Mouse (Mus musculus) forebrain, embryonic 11.5 days (tissue): ENCODE measurements around the gene Snx32. TPM values are rescaled to one million over a fixed set of nuclear protein-coding genes. Genes with fewer than 3 reads are reported as not detected.

Experiments used
- ATAC-seq: fragments of 200-750 bp; cut with Nextera tagmentation; replicated peaks from 2 replicates; pipeline ENCODE4 v1.8.0; 2017; ENCODE audit warnings: moderate TSS enrichment; ENCODE audit not compliant: low FRiP score
- DNase-seq: peaks from one replicate; pipeline ENCODE4 v3.0.0-alpha.2; 2017; ENCODE audit warnings: low spot score
- H3K27ac ChIP-seq: fragments of 300-500 bp; sonication (generic); 2 replicates; pipeline ENCODE4 v1.5.1; 2014; ENCODE audit warnings: low read depth, low read length
- H3K27me3 ChIP-seq: fragments of 300-500 bp; sonication (generic); 2 replicates; pipeline ENCODE4 v1.6.1; 2014; ENCODE audit warnings: mild to moderate bottlenecking, low read length, mixed read lengths; ENCODE audit not compliant: control insufficient read depth, insufficient read depth
- H3K36me3 ChIP-seq: fragments of 300-500 bp; sonication (generic); 2 replicates; pipeline ENCODE4 v1.6.1; 2014; ENCODE audit warnings: mild to moderate bottlenecking, low read length, moderate library complexity, mixed read lengths; ENCODE audit not compliant: control insufficient read depth, insufficient read depth
- H3K4me1 ChIP-seq: fragments of 300-500 bp; sonication (generic); replicated peaks from 2 replicates; pipeline ENCODE4 v1.6.1; 2014; ENCODE audit warnings: low read length, mixed read lengths; ENCODE audit not compliant: control insufficient read depth, insufficient read depth
- H3K4me2 ChIP-seq: fragments of 300-500 bp; sonication (generic); 2 replicates; pipeline ENCODE4 v1.6.1; 2014; ENCODE audit warnings: low read depth, mild to moderate bottlenecking, low read length, moderate library complexity, mixed read lengths; ENCODE audit not compliant: severe bottlenecking
- H3K4me3 ChIP-seq: fragments of 300-500 bp; sonication (generic); 2 replicates; pipeline ENCODE4 v1.5.1; 2014; ENCODE audit warnings: low read depth, low read length
- H3K9ac ChIP-seq: fragments of 300-500 bp; sonication (generic); 2 replicates; pipeline ENCODE4 v1.6.1; 2014; ENCODE audit warnings: low read length
- H3K9me3 ChIP-seq: fragments of 300-500 bp; sonication (generic); 2 replicates; pipeline ENCODE4 v1.6.1; 2016; ENCODE audit warnings: low read length, mixed read lengths; ENCODE audit not compliant: control insufficient read depth
- WGBS: fragments of 180-500 bp; shearing (Covaris S2); extraction: QIAGEN DNeasy Blood & Tissue Kit; methylation state at CpG from one replicate; pipeline ENCODE4 v1.1.7; 2014; 5-methylcytosine and 5-hydroxymethylcytosine counted together
- polyA plus RNA-seq: library from polyadenylated mRNA; unstranded; fragments of >200 nt; fragmentation: Nextera tagmentation; extraction: Ambion mirVana; gene quantifications from 2 replicates; pipeline ENCODE4 v1.2.1, GENCODE M21; 2014

Gene Snx32
- 15.9 and 19.5 TPM in 2 replicates for polyA plus RNA-seq

GRCm38 (mm10) chr19:5510031-5511026, at the start of gene Snx32:
TSS of gene Snx32 (minus strand) at chr19:5510538.
- DNase-seq (peak; percentile 96), ATAC-seq (peak; percentile 99)
- H3K9me3 ChIP-seq, result no peaks in the 10 kb centered on the region; the same call in 1 of the 2 replicates
- peaks cover 6% of the 10 kb centered on the region for H3K4me1 ChIP-seq
- no peak within 1 kb of the TSS for H3K27ac ChIP-seq
- WGBS, result 3% methylated on average over 46 of the region's 47 CpGs
- peak within 1 kb of the TSS; percentile 68 for H3K9ac ChIP-seq
- no peaks in the 10 kb centered on the region for H3K27me3 ChIP-seq
- peak within 1 kb of the TSS; percentile 42 for H3K4me3 ChIP-seq
- H3K36me3 ChIP-seq, result no peaks in the 10 kb centered on the region
- peak within 1 kb of the TSS; percentile 71 for H3K4me2 ChIP-seq

DNA sequence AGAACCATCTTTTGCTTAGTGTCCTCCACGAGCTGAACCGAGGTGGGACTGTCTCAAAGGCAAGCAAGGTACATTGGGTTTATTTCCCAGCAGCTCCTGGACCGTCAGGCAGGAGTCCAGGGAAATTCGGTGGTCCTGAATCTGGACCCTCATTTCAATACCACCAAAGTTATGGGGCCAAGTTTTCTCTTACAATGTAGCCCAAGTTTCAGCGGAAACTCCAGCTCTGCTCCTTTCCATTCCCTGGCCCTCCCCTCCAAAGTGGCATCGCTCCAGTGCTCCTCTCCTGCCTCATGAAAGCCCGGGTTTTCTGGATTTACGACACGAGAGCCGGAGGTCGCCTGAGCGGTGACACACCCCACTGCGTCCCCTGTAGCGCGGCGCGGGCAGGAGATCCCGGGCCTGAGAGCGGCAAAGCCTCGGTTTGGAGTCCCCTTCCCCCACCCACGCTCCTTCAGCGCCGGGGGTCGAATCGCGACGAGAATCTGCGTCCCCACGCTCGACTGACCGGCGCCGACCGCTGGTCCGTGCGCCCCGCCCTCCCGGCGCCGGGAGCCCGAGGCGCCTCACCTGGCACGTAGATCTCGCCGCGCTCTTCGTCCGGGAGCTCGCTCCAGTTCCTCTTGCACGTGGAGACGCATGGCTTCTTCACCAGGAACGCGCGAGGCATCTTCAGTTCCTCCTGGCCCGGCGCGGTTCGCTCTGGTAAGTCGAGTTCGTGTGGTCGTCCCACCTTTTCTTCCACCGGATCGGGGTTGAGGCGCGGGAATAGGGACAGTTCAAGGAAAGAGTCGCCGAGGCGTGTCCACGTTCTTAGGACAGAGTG, 49.5 kb upstream of the Snx32 start:
- no peak for DNase-seq
- Histone ChIP-seq H3K4me2 (peak overlapping the region; percentile 52), H3K27ac (no peak overlapping the region), H3K36me3 (no peaks in the 10 kb centered on the region), H3K27me3 (peaks cover 58% of the 10 kb centered on the region), H3K4me1 (peaks cover 11% of the 10 kb centered on the region), H3K9me3 (no peaks in the 10 kb centered on the region), H3K9ac (no peak overlapping the region), H3K4me3 (peak overlapping the region; percentile 21)
- ATAC-seq, result no peak
- WGBS, result 1% methylated on average over 69 of the region's 69 CpGs

DNA sequence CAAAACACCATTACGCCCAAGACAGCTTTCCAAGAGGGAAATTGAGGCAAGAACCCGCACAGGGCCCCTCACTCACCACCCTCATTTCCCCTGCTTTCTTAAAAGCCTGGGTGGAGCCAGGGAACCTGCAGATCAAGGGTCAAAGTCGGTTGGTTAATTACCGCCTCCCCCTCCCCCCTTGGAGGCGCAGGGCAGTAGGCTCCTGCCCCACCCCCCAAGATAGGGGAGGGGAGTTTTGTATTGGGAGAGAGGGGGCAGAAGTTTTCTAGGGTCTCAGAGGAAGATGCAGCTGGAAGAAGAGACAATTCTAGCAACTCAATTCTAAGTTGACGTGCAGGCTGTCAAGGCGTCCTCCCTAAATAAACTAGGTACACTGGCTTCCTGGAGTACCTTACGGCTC, 48.9 kb upstream of the Snx32 start:
- H3K9ac ChIP-seq, result no peak overlapping the region
- WGBS, result 17% methylated on average over 8 of the region's 8 CpGs
- DNase-seq, result no peak
- no peak for ATAC-seq
- H3K4me2 ChIP-seq, result no peak overlapping the region
- peaks cover 11% of the 10 kb centered on the region for H3K4me1 ChIP-seq
- no peaks in the 10 kb centered on the region for H3K36me3 ChIP-seq
- H3K4me3 ChIP-seq, result no peak overlapping the region
- no peak overlapping the region for H3K27ac ChIP-seq
- H3K9me3 ChIP-seq, result no peaks in the 10 kb centered on the region
- peaks cover 58% of the 10 kb centered on the region for H3K27me3 ChIP-seq

GRCm38 (mm10) chr19:5558770-5559169, 48.4 kb upstream of the Snx32 start:
- DNase-seq, result no peak
- peaks cover 58% of the 10 kb centered on the region for H3K27me3 ChIP-seq
- no peaks in the 10 kb centered on the region for H3K9me3 ChIP-seq
- H3K4me2 ChIP-seq, result no peak overlapping the region
- H3K27ac ChIP-seq, result no peak overlapping the region
- no peak overlapping the region for H3K4me3 ChIP-seq
- ATAC-seq, result no peak
- H3K4me1 ChIP-seq, result peaks cover 11% of the 10 kb centered on the region
- WGBS, result 56% methylated on average over 8 of the region's 8 CpGs
- no peak overlapping the region for H3K9ac ChIP-seq
- H3K36me3 ChIP-seq, result no peaks in the 10 kb centered on the region

DNA sequence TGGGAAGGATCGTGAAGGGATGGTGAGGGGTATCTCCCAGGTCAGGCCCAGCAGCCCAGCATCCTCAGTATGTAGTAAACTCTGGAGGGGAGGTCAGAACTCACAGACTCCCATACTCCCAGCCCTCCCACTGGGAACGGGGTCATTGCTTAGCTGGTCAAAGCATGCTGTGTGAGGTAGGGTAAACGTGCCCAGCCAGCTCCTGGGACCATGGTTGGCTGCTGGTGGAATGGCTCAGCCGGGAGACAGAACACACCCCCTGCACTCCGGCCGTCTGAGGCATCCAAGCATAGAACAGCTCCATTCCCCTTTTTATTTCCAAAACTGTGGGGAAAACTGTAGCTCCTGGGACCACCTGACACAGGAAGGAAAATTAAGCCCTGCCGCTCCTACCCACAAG, 47.8 kb upstream of the Snx32 start:
- Histone ChIP-seq H3K9ac (no peak overlapping the region), H3K27me3 (peaks cover 56% of the 10 kb centered on the region), H3K27ac (no peak overlapping the region), H3K9me3 (no peaks in the 10 kb centered on the region), H3K4me2 (no peak overlapping the region), H3K36me3 (no peaks in the 10 kb centered on the region), H3K4me3 (no peak overlapping the region), H3K4me1 (peaks cover 11% of the 10 kb centered on the region)
- DNase-seq (no peak), ATAC-seq (no peak)
- WGBS, result 43% methylated on average over 7 of the region's 7 CpGs

- Histone ChIP-seq H3K4me3 (no peak overlapping the region), H3K27ac (no peak overlapping the region), H3K27me3 (peaks cover 20% of the 10 kb centered on the region), H3K9ac (no peak overlapping the region), H3K9me3 (no peaks in the 10 kb centered on the region), H3K36me3 (no peaks in the 10 kb centered on the region), H3K4me2 (no peak overlapping the region), H3K4me1 (no peaks in the 10 kb centered on the region)
- no peak for ATAC-seq
- WGBS, result 74% methylated on average over 14 of the region's 14 CpGs
- DNase-seq, result no peak
Measured at GRCm38 (mm10) chr19:5554212-5554611, 43.9 kb upstream of the Snx32 start.

- peaks cover 16% of the 10 kb centered on the region for H3K27me3 ChIP-seq
- WGBS, result 57% methylated on average over 8 of the region's 8 CpGs
- no peak for ATAC-seq
Measured at GRCm38 (mm10) chr19:5553802-5554201, 43.5 kb upstream of the Snx32 start.

DNA sequence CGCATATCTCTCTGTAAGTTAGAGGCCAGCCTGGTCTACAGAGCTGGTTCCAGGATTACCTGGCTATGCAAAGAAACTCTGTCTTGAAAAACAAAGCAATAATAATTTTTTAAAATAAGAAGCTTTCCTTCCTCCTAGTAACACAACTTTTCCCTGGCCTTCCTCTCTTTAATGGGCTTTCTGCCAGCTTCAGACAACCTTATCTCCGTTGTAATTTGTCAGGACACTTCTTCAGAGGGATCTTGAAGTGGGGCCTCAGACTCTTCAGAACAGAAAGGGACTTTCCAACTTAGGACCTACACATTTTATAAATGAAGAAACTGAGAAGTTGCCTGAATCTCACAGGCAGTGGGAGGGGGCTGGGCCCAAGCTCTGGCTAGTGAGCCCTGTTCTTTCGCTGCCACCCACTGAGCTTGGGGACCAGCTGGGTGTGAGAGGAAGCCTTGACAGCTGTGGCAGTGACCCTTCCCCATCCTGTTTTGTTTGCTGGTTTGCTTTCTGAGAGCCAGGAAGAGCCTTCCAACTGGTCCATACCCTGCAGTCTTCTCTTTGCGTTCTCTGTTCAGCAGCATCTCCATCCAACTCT, 37.2 kb upstream of the Snx32 start:
- H3K4me3 ChIP-seq, result no peak overlapping the region
- H3K4me1 ChIP-seq, result no peaks in the 10 kb centered on the region
- ATAC-seq, result no peak
- no peak for DNase-seq
- no peak overlapping the region for H3K9ac ChIP-seq
- H3K27ac ChIP-seq, result no peak overlapping the region
- H3K36me3 ChIP-seq, result no peaks in the 10 kb centered on the region
- no peaks in the 10 kb centered on the region for H3K9me3 ChIP-seq
- H3K4me2 ChIP-seq, result no peak overlapping the region
- 81% methylated on average over 4 of the region's 4 CpGs for WGBS
- no peaks in the 10 kb centered on the region for H3K27me3 ChIP-seq

More at GRCm38 (mm10) chr19:5553802-5554201, 43.5 kb upstream of the Snx32 start:
- H3K36me3 ChIP-seq, result no peaks in the 10 kb centered on the region
- H3K9ac ChIP-seq, result no peak overlapping the region
- no peak for DNase-seq
- H3K4me3 ChIP-seq, result no peak overlapping the region
- no peak overlapping the region for H3K27ac ChIP-seq
- H3K4me2 ChIP-seq, result no peak overlapping the region
- no peaks in the 10 kb centered on the region for H3K4me1 ChIP-seq
- H3K9me3 ChIP-seq, result no peaks in the 10 kb centered on the region
